Mouse (Mus musculus) cortical plate, adult 2 months (tissue): ENCODE measurements at regions not wholly inside any gene's neighbourhood (a gene's known extent, or its start where the extent isn't known, plus 50 kb on each side); places are given as distances from the start of the nearest gene placed in this dataset.

ENCODE experiments used
- CTCF ChIP-seq: fragments of 200-500 bp; IDR thresholded peaks from 2 replicates; pipeline ENCODE4 v1.5.1; 2011; ENCODE audit warnings: mild to moderate bottlenecking, control low read depth, low read length; ENCODE audit not compliant: insufficient read depth; ENCODE audit errors: extremely low read depth
- POLR2A ChIP-seq: fragments of 200-500 bp; IDR thresholded peaks from 2 replicates; pipeline ENCODE4 v1.6.1; 2011; ENCODE audit warnings: mild to moderate bottlenecking, low read length, control low read depth; ENCODE audit not compliant: insufficient read depth; ENCODE audit errors: extremely low read depth

GRCm38 (mm10) chr14:24926086-24927048 lies 439.4 kb downstream of the Rps24 start:
- TF ChIP-seq CTCF (no peak), POLR2A (no peak)
